Mouse (Mus musculus): Measurements from ENCODE around the gene Cct8l1. TPM values are rescaled to one million over a fixed set of nuclear protein-coding genes. Genes with fewer than 3 reads are reported as not detected.

The Cct8l1 gene
- polyA plus RNA-seq, 1 experiment from 2014 or later: not detected

DNA sequence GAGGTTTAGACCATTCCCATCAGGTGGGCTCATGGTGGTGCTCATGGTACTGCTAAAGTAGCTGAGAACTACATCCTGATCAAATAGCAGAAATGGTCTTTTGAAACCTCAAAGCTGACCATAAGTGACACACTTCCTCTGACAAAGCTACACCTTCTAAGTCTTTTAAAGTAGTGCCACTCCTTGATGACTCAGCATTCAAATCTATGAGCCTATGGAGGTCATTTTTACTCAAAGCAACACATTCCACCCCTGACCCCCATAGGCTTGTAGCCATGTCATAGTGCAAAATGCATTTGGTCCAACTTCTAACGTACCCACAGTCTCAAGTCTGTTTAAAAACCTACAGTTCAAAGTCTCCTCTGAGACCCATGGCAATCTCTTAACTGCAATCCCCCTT, 35.0 kb downstream of the Cct8l1 start:
- 92% methylated on average over 1 of the region's 1 CpGs for WGBS
- H3K4me2 ChIP-seq (ENCODE audit: low read depth, low read length, severe bottlenecking): no peak overlapping the region
- no peaks in the 10 kb centered on the region for H3K4me1 ChIP-seq (replicated peaks; ENCODE audit: control insufficient read depth, insufficient read depth, low read length)

DNA sequence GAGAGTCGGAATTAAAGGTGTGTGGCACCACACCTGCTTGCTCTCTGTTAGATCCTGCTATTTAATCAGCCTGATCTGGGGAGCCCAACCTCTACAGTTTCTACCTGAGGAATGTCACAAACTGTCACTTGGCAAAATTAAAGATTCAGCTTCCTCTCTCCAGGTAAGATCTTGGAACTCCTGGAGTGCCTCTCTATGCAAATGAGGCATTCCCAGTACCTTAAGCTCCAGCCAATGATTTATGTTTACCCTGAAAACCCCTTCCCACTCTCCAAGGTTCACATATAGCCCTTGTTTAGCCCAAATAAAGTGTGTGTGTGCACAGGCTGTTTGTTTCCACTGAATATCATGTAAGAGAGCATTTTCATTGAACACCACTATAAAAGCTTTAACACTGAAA, 38.3 kb downstream of the Cct8l1 start:
- no peak overlapping the region for H3K9ac ChIP-seq (ENCODE audit: low read length)
- no peaks in the 10 kb centered on the region for H3K9me3 ChIP-seq (ENCODE audit: control insufficient read depth, low read length)
- no peaks in the 10 kb centered on the region for H3K4me1 ChIP-seq (replicated peaks; ENCODE audit: control insufficient read depth, insufficient read depth, low read length)
- no peak overlapping the region for H3K4me2 ChIP-seq (ENCODE audit: low read depth, low read length, severe bottlenecking)
- no peaks in the 10 kb centered on the region for H3K36me3 ChIP-seq (ENCODE audit: control insufficient read depth, insufficient read depth, low read length)
- no peak for ATAC-seq (replicated peaks; ENCODE audit: low FRiP score)
- WGBS: 73% methylated on average over 1 of the region's 1 CpGs
- no peak overlapping the region for H3K4me3 ChIP-seq (ENCODE audit: low read depth, low read length)
- no peak overlapping the region for H3K27ac ChIP-seq (ENCODE audit: low read depth, low read length)
- no peaks in the 10 kb centered on the region for H3K27me3 ChIP-seq (ENCODE audit: control insufficient read depth, insufficient read depth, low read length)
- DNase-seq (ENCODE audit: low spot score): no peak

More for the DNA sequence above, 35.0 kb downstream of the Cct8l1 start:
- Histone ChIP-seq H3K27ac (ENCODE audit: low read depth, low read length) (no peak overlapping the region), H3K9ac (ENCODE audit: low read length) (no peak overlapping the region), H3K4me3 (ENCODE audit: low read depth, low read length) (no peak overlapping the region), H3K9me3 (ENCODE audit: control insufficient read depth, low read length) (no peaks in the 10 kb centered on the region), H3K36me3 (ENCODE audit: control insufficient read depth, insufficient read depth, low read length) (no peaks in the 10 kb centered on the region), H3K27me3 (ENCODE audit: control insufficient read depth, insufficient read depth, low read length) (no peaks in the 10 kb centered on the region)
- DNase-seq (ENCODE audit: low spot score): no peak
- no peak for ATAC-seq (replicated peaks; ENCODE audit: low FRiP score)

DNA sequence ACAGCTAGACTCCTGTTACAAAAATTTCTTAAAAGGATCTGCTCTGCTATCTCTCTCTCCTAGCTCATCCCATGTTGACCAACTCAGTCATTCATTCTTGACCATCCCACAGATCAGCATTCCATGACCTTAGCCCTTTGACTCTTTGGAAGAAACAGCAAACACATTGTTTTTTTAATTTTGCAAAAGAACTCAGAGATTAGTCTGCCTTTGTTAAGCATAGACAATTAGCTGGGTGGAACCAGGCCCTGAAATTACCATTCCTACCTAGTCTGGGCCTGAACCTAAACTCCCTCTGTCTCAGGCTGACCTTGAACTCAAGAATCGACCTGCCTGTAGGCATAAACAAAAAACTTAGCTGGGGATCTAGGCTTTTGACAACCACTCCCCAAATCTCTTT, 38.8 kb downstream of the Cct8l1 start:
- Histone ChIP-seq H3K27me3 (ENCODE audit: control insufficient read depth, insufficient read depth, low read length) (no peaks in the 10 kb centered on the region), H3K4me3 (ENCODE audit: low read depth, low read length) (no peak overlapping the region), H3K27ac (ENCODE audit: low read depth, low read length) (no peak overlapping the region), H3K36me3 (ENCODE audit: control insufficient read depth, insufficient read depth, low read length) (no peaks in the 10 kb centered on the region), H3K4me1 (replicated peaks; ENCODE audit: control insufficient read depth, insufficient read depth, low read length) (no peaks in the 10 kb centered on the region), H3K4me2 (ENCODE audit: low read depth, low read length, severe bottlenecking) (no peak overlapping the region), H3K9me3 (ENCODE audit: control insufficient read depth, low read length) (no peaks in the 10 kb centered on the region), H3K9ac (ENCODE audit: low read length) (no peak overlapping the region)
- WGBS: 57% methylated on average over 1 of the region's 1 CpGs
- ATAC-seq (replicated peaks; ENCODE audit: low FRiP score): no peak
- DNase-seq (ENCODE audit: low spot score): no peak

DNA sequence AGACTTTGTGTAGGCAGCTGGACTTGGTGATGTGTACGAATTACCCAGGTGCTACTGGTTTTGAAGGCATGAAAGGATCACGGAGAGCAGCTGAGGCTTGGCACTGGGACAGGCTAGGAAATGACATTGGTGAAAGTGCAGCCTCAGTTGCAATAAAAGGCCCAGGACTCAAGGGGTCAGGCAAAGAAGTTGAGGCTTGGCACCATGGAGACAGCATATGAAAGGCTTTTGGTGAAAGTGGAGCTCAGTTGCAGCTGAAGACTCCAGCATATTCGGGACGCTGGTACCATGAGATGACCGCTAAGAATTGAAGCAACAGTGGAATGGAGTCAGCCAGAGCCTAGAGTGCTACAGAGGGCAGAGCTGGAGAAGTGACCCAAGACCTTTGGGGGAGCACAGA, 39.8 kb downstream of the Cct8l1 start:
- whole genome bisulfite sequencing: 82% methylated on average over 5 of the region's 5 CpGs
- ATAC-seq (replicated peaks; ENCODE audit: low FRiP score): no peak
- DNase-seq (ENCODE audit: low spot score): no peak

DNA sequence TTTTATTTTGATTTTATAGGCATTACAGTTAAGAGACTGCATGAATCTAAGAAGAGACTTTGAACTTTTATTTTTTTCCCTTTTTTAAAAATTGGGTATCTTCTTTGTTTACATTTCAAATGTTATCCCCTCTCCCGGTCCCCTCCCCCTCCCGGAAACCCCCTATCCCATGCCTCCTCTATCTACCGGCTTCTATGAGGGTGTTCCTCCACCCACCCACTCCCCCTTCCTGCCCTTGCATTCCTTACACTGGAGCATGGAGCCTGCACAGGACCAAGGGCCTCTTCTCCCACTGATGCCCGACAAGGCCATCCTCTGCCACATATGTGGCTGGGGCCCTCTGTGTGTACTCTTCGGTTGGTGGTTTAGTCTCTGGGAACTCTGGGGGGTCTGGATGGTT, 40.5 kb downstream of the Cct8l1 start:
- Histone ChIP-seq H3K9ac (ENCODE audit: low read length) (no peak overlapping the region), H3K4me1 (replicated peaks; ENCODE audit: control insufficient read depth, insufficient read depth, low read length) (no peaks in the 10 kb centered on the region), H3K27me3 (ENCODE audit: control insufficient read depth, insufficient read depth, low read length) (no peaks in the 10 kb centered on the region), H3K9me3 (ENCODE audit: control insufficient read depth, low read length) (no peaks in the 10 kb centered on the region), H3K4me2 (ENCODE audit: low read depth, low read length, severe bottlenecking) (no peak overlapping the region), H3K36me3 (ENCODE audit: control insufficient read depth, insufficient read depth, low read length) (no peaks in the 10 kb centered on the region), H3K4me3 (ENCODE audit: low read depth, low read length) (no peak overlapping the region), H3K27ac (ENCODE audit: low read depth, low read length) (no peak overlapping the region)
- ATAC-seq (replicated peaks; ENCODE audit: low FRiP score): no peak
- WGBS: 83% methylated on average over 5 of the region's 5 CpGs
- no peak for DNase-seq (ENCODE audit: low spot score)

More for the DNA sequence above, 39.8 kb downstream of the Cct8l1 start:
- H3K4me1 ChIP-seq (replicated peaks; ENCODE audit: control insufficient read depth, insufficient read depth, low read length): no peaks in the 10 kb centered on the region
- H3K36me3 ChIP-seq (ENCODE audit: control insufficient read depth, insufficient read depth, low read length): no peaks in the 10 kb centered on the region
- H3K27ac ChIP-seq (ENCODE audit: low read depth, low read length): no peak overlapping the region
- no peak overlapping the region for H3K4me2 ChIP-seq (ENCODE audit: low read depth, low read length, severe bottlenecking)
- no peaks in the 10 kb centered on the region for H3K9me3 ChIP-seq (ENCODE audit: control insufficient read depth, low read length)
- no peak overlapping the region for H3K4me3 ChIP-seq (ENCODE audit: low read depth, low read length)
- no peaks in the 10 kb centered on the region for H3K27me3 ChIP-seq (ENCODE audit: control insufficient read depth, insufficient read depth, low read length)
- H3K9ac ChIP-seq (ENCODE audit: low read length): no peak overlapping the region

Other genes starting within 250 kb of the Cct8l1 start
- 22.5 and 24.6 TPM in 2 replicates for gene Kmt2c, start 17.3 kb upstream of the Cct8l1 start, polyA plus RNA-seq (2014; fragmentation: Nextera tagmentation; extraction: Ambion mirVana)
- gene Xrcc2, start 189.8 kb downstream of the Cct8l1 start, polyA plus RNA-seq (2014; fragmentation: Nextera tagmentation; extraction: Ambion mirVana): 14.9 and 19.8 TPM in 2 replicates
- gene Actr3b, start 243.9 kb downstream of the Cct8l1 start, polyA plus RNA-seq (2014; fragmentation: Nextera tagmentation; extraction: Ambion mirVana): 16.1 and 17.4 TPM in 2 replicates